Mouse (Mus musculus): ENCODE measurements around the gene Emb. TPM values are rescaled to one million over a fixed set of nuclear protein-coding genes. Genes with fewer than 3 reads are reported as not detected.

The Emb gene
- polyA plus RNA-seq, 1 experiment from 2014 or later = 17.3 TPM

DNA sequence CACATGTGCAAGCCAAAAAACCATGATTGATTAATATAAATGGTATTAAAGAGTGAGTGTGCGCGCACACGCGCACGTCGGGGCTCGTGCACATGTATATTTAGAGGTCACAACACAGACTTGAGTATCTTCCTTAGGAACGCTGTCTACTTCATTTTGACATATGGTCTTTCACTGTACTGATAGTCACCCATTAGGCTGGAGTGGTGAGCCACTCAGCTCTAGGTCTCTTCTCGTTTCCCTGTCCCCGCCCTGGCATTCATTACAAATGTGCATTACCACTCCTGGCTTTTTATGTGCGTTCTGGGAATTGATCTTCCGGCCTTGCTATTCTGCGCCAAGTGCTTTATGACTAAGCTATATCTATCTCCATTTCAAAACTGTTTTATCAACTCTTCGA, 59.6 kb downstream of the Emb start:
- Histone ChIP-seq H3K4me3 (replicated peaks) (no peak overlapping the region), H3K27ac (no peak overlapping the region), H3K4me1 (replicated peaks) (no peaks in the 10 kb centered on the region), H3K9ac (no peak overlapping the region), H3K27me3 (no peaks in the 10 kb centered on the region), H3K9me3 (replicated peaks) (no peaks in the 10 kb centered on the region), H3K36me3 (no peaks in the 10 kb centered on the region), H3K4me2 (no peak overlapping the region)
- no peak for DNase-seq
- WGBS (ENCODE audit: insufficient replicate concordance) = 77% methylated on average over 14 of the region's 14 CpGs
- no peak for ATAC-seq (ENCODE audit: low read depth)

- 15% methylated on average over 4 of the region's 4 CpGs for WGBS (ENCODE audit: insufficient replicate concordance)
- Histone ChIP-seq H3K4me2 (no peak overlapping the region), H3K27ac (no peak overlapping the region), H3K4me3 (replicated peaks) (no peak overlapping the region), H3K36me3 (no peaks in the 10 kb centered on the region), H3K9ac (no peak overlapping the region), H3K9me3 (replicated peaks) (no peaks in the 10 kb centered on the region), H3K4me1 (replicated peaks) (no peaks in the 10 kb centered on the region), H3K27me3 (no peaks in the 10 kb centered on the region)
- ATAC-seq (ENCODE audit: low read depth) = no peak
- peak; percentile 4 for DNase-seq
These were observed 75.7 kb downstream of the Emb start for GRCm38 (mm10) chr13:117284036-117284435.

- no peak for DNase-seq
- H3K4me3 ChIP-seq (replicated peaks) = no peak overlapping the region
- no peaks in the 10 kb centered on the region for H3K9me3 ChIP-seq (replicated peaks)
- ATAC-seq (ENCODE audit: low read depth) = no peak
- no peaks in the 10 kb centered on the region for H3K36me3 ChIP-seq
- WGBS (ENCODE audit: insufficient replicate concordance) = 55% methylated on average over 2 of the region's 2 CpGs
- no peak overlapping the region for H3K27ac ChIP-seq
- no peaks in the 10 kb centered on the region for H3K27me3 ChIP-seq
- H3K9ac ChIP-seq = no peak overlapping the region
- no peak overlapping the region for H3K4me2 ChIP-seq
- no peaks in the 10 kb centered on the region; the same call in 1 of the 2 replicates for H3K4me1 ChIP-seq (replicated peaks)
These were observed 78.6 kb downstream of the Emb start for GRCm38 (mm10) chr13:117286939-117287338.

- ATAC-seq (ENCODE audit: low read depth) (no peak), DNase-seq (no peak)
- WGBS (ENCODE audit: insufficient replicate concordance) = 70% methylated on average over 6 of the region's 6 CpGs
- no peaks in the 10 kb centered on the region for H3K36me3 ChIP-seq
- no peaks in the 10 kb centered on the region; the same call in 1 of the 2 replicates for H3K4me1 ChIP-seq (replicated peaks)
- H3K27me3 ChIP-seq = no peaks in the 10 kb centered on the region
- no peak overlapping the region for H3K4me3 ChIP-seq (replicated peaks)
- H3K9me3 ChIP-seq (replicated peaks) = no peaks in the 10 kb centered on the region
- H3K4me2 ChIP-seq = no peak overlapping the region
- no peak overlapping the region for H3K27ac ChIP-seq
- H3K9ac ChIP-seq = no peak overlapping the region
These were observed 79.1 kb downstream of the Emb start for GRCm38 (mm10) chr13:117287400-117287799.

- peak overlapping the region; percentile 32; the same call in 1 of the 2 replicates for H3K4me2 ChIP-seq
- no peak for ATAC-seq (ENCODE audit: low read depth)
These were observed 81.3 kb downstream of the Emb start for GRCm38 (mm10) chr13:117289494-117290270.

DNA sequence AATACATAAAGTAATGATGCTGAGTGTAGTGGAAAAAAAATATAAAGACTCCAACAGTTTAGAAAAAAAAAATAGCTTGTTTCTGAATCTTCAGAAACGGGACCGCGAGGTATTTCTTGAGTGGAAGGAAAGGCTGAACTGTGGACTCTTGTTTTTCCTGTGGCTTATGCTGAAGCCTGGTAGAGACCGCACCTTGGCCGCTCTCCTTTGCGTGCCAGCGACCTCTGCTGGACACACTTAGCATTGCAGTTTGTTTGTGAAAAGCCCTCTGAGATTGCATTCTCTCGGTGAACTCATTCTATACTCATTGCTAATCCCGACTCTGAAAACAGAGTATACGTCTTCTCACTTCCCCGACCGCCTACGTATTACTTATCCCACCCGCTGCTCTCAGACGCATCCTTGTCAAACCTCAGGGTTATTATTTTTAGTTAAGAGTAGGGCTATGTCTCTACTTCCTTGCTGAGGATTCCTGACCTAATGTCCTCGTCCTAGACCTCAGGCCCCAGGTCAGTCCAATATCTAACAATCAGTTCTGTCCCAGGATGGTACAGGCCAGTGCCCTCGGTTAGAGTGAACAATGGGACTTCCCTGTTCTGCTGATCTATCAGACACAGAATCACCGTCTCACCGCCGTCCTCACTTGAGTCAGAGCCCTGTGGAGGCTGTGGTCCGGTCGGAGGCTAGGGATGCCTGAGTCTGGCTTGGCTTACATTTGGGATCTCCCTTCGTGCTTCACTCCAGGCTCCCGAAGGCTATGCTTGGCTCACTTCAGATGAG, 103.3 kb downstream of the Emb start:
- H3K4me3 ChIP-seq (replicated peaks) = no peak overlapping the region
- DNase-seq (peak; percentile 22), ATAC-seq (ENCODE audit: low read depth) (no peak)
- H3K36me3 ChIP-seq = no peaks in the 10 kb centered on the region
- H3K27me3 ChIP-seq = no peaks in the 10 kb centered on the region
- no peak overlapping the region for H3K9ac ChIP-seq
- no peaks in the 10 kb centered on the region for H3K4me1 ChIP-seq (replicated peaks)
- no peaks in the 10 kb centered on the region for H3K9me3 ChIP-seq (replicated peaks)
- WGBS (ENCODE audit: insufficient replicate concordance) = 22% methylated on average over 24 of the region's 24 CpGs
- no peak overlapping the region for H3K27ac ChIP-seq
- H3K4me2 ChIP-seq = no peak overlapping the region

More at GRCm38 (mm10) chr13:117289494-117290270, 81.3 kb downstream of the Emb start:
- peak; percentile 13 for DNase-seq
- no peak overlapping the region for H3K4me3 ChIP-seq (replicated peaks)
- no peak overlapping the region for H3K9ac ChIP-seq
- 22% methylated on average over 17 of the region's 17 CpGs for WGBS (ENCODE audit: insufficient replicate concordance)
- no peaks in the 10 kb centered on the region for H3K36me3 ChIP-seq
- no peaks in the 10 kb centered on the region for H3K9me3 ChIP-seq (replicated peaks)
- no peaks in the 10 kb centered on the region; the same call in 1 of the 2 replicates for H3K4me1 ChIP-seq (replicated peaks)
- H3K27ac ChIP-seq = no peak overlapping the region
- H3K27me3 ChIP-seq = no peaks in the 10 kb centered on the region

Other genes starting within 250 kb of the Emb start
- gene Parp8, start 183.0 kb upstream of the Emb start, polyA plus RNA-seq (2015; fragmentation: Nextera tagmentation; extraction: Ambion mirVana) = 2.5 and 3.0 TPM in 2 replicates
- gene Gm17509, start 12.5 kb downstream of the Emb start, polyA plus RNA-seq (2015; fragmentation: Nextera tagmentation; extraction: Ambion mirVana) = not detected in 2 replicates

All from liver, embryonic 13.5 days (tissue).